Mouse (Mus musculus): ENCODE measurements around the gene Hes1. TPM values are rescaled to one million over a fixed set of nuclear protein-coding genes. Genes with fewer than 3 reads are reported as not detected.

Gene Hes1
- polyA plus RNA-seq, 1 experiment = 106 TPM

- TF ChIP-seq POLR2A (IDR thresholded peaks at IDR 0.05; ENCODE audit: low read depth, low read length) = no peak
- TF ChIP-seq CTCF (IDR thresholded peaks at IDR 0.05; ENCODE audit: borderline replicate concordance, insufficient read depth, low read length) = no peak
- Histone ChIP-seq H3K4me1 (ENCODE audit: control insufficient read depth, insufficient read depth, low read length) (0 out of 2 replicates have a peak, but pooled peaks cover 4% of the 10 kb centered on the region), H3K4me3 (ENCODE audit: insufficient read depth, low read length) (no peak overlapping the region), H3K27ac (ENCODE audit: insufficient read depth, low read length) (no peak overlapping the region)
These were observed 30.8 kb upstream of the Hes1 start for GRCm38 (mm10) chr16:30033390-30033789.

GRCm38 (mm10) chr16:30034001-30034400 is 30.2 kb upstream of the Hes1 start:
- H3K4me1 ChIP-seq (ENCODE audit: control insufficient read depth, insufficient read depth, low read length) = 0 out of 2 replicates have a peak, but pooled peaks cover 4% of the 10 kb centered on the region
- no peak overlapping the region for H3K4me3 ChIP-seq (ENCODE audit: insufficient read depth, low read length)
- H3K27ac ChIP-seq (ENCODE audit: insufficient read depth, low read length) = no peak overlapping the region
- TF ChIP-seq POLR2A (IDR thresholded peaks at IDR 0.05; ENCODE audit: low read depth, low read length) (no peak), CTCF (IDR thresholded peaks at IDR 0.05; ENCODE audit: borderline replicate concordance, insufficient read depth, low read length) (no peak)

- H3K4me1 ChIP-seq (ENCODE audit: control insufficient read depth, insufficient read depth, low read length) = 0 out of 2 replicates have a peak, but pooled peaks cover 4% of the 10 kb centered on the region
- no peak overlapping the region for H3K27ac ChIP-seq (ENCODE audit: insufficient read depth, low read length)
- TF ChIP-seq POLR2A (IDR thresholded peaks at IDR 0.05; ENCODE audit: low read depth, low read length) (no peak), CTCF (IDR thresholded peaks at IDR 0.05; ENCODE audit: borderline replicate concordance, insufficient read depth, low read length) (no peak)
- no peak overlapping the region for H3K4me3 ChIP-seq (ENCODE audit: insufficient read depth, low read length)
These were observed 29.7 kb upstream of the Hes1 start for GRCm38 (mm10) chr16:30034521-30034920.

- Histone ChIP-seq H3K27ac (ENCODE audit: insufficient read depth, low read length) (no peak overlapping the region), H3K4me1 (ENCODE audit: control insufficient read depth, insufficient read depth, low read length) (0 out of 2 replicates have a peak, but pooled peaks cover 4% of the 10 kb centered on the region), H3K4me3 (ENCODE audit: insufficient read depth, low read length) (no peak overlapping the region)
- TF ChIP-seq POLR2A (IDR thresholded peaks at IDR 0.05; ENCODE audit: low read depth, low read length) = no peak
- TF ChIP-seq CTCF (IDR thresholded peaks at IDR 0.05; ENCODE audit: borderline replicate concordance, insufficient read depth, low read length) = no peak
These were observed 29.2 kb upstream of the Hes1 start for GRCm38 (mm10) chr16:30034979-30035440.

GRCm38 (mm10) chr16:30036104-30036503 is 28.1 kb upstream of the Hes1 start:
- Histone ChIP-seq H3K4me3 (ENCODE audit: insufficient read depth, low read length) (no peak overlapping the region), H3K4me1 (ENCODE audit: control insufficient read depth, insufficient read depth, low read length) (0 out of 2 replicates have a peak, but pooled peaks cover 4% of the 10 kb centered on the region), H3K27ac (ENCODE audit: insufficient read depth, low read length) (no peak overlapping the region)
- TF ChIP-seq CTCF (IDR thresholded peaks at IDR 0.05; ENCODE audit: borderline replicate concordance, insufficient read depth, low read length) = no peak
- TF ChIP-seq POLR2A (IDR thresholded peaks at IDR 0.05; ENCODE audit: low read depth, low read length) = no peak

GRCm38 (mm10) chr16:30038663-30039593 is 25.3 kb upstream of the Hes1 start:
- Histone ChIP-seq H3K27ac (ENCODE audit: insufficient read depth, low read length) (no peak overlapping the region), H3K4me3 (ENCODE audit: insufficient read depth, low read length) (no peak overlapping the region), H3K4me1 (ENCODE audit: control insufficient read depth, insufficient read depth, low read length) (peaks cover 10% of the 10 kb centered on the region; the same call in 1 of the 2 replicates)
- TF ChIP-seq POLR2A (IDR thresholded peaks at IDR 0.05; ENCODE audit: low read depth, low read length) = no peak
- no peak for TF ChIP-seq CTCF (IDR thresholded peaks at IDR 0.05; ENCODE audit: borderline replicate concordance, insufficient read depth, low read length)

GRCm38 (mm10) chr16:30039841-30040240 is 24.3 kb upstream of the Hes1 start:
- no peak overlapping the region for H3K27ac ChIP-seq (ENCODE audit: insufficient read depth, low read length)
- H3K4me3 ChIP-seq (ENCODE audit: insufficient read depth, low read length) = no peak overlapping the region
- TF ChIP-seq POLR2A (IDR thresholded peaks at IDR 0.05; ENCODE audit: low read depth, low read length) (no peak), CTCF (IDR thresholded peaks at IDR 0.05; ENCODE audit: borderline replicate concordance, insufficient read depth, low read length) (no peak)
- peaks cover 6% of the 10 kb centered on the region; the same call in 1 of the 2 replicates for H3K4me1 ChIP-seq (ENCODE audit: control insufficient read depth, insufficient read depth, low read length)

- Histone ChIP-seq H3K27ac (ENCODE audit: insufficient read depth, low read length) (no peak overlapping the region), H3K4me1 (ENCODE audit: control insufficient read depth, insufficient read depth, low read length) (peaks cover 6% of the 10 kb centered on the region; the same call in 1 of the 2 replicates), H3K4me3 (ENCODE audit: insufficient read depth, low read length) (no peak overlapping the region)
- TF ChIP-seq CTCF (IDR thresholded peaks at IDR 0.05; ENCODE audit: borderline replicate concordance, insufficient read depth, low read length) (no peak), POLR2A (IDR thresholded peaks at IDR 0.05; ENCODE audit: low read depth, low read length) (no peak)
These were observed 21.3 kb upstream of the Hes1 start for GRCm38 (mm10) chr16:30042859-30043258.

- no peak overlapping the region for H3K27ac ChIP-seq (ENCODE audit: insufficient read depth, low read length)
- no peak for TF ChIP-seq POLR2A (IDR thresholded peaks at IDR 0.05; ENCODE audit: low read depth, low read length)
- no peak for TF ChIP-seq CTCF (IDR thresholded peaks at IDR 0.05; ENCODE audit: borderline replicate concordance, insufficient read depth, low read length)
- peaks cover 6% of the 10 kb centered on the region; the same call in 1 of the 2 replicates for H3K4me1 ChIP-seq (ENCODE audit: control insufficient read depth, insufficient read depth, low read length)
- no peak overlapping the region for H3K4me3 ChIP-seq (ENCODE audit: insufficient read depth, low read length)
These were observed 18.6 kb upstream of the Hes1 start for GRCm38 (mm10) chr16:30045615-30046014.

GRCm38 (mm10) chr16:30047010-30047409 is 17.2 kb upstream of the Hes1 start:
- Histone ChIP-seq H3K4me3 (ENCODE audit: insufficient read depth, low read length) (no peak overlapping the region), H3K27ac (ENCODE audit: insufficient read depth, low read length) (no peak overlapping the region), H3K4me1 (ENCODE audit: control insufficient read depth, insufficient read depth, low read length) (peaks cover 6% of the 10 kb centered on the region; the same call in 1 of the 2 replicates)
- TF ChIP-seq POLR2A (IDR thresholded peaks at IDR 0.05; ENCODE audit: low read depth, low read length) (no peak), CTCF (IDR thresholded peaks at IDR 0.05; ENCODE audit: borderline replicate concordance, insufficient read depth, low read length) (no peak)
